Mouse (Mus musculus) neural tube, embryonic 11.5 days (tissue): ENCODE results near the gene St3gal5. TPM values are rescaled to one million over a fixed set of nuclear protein-coding genes. Genes with fewer than 3 reads are reported as not detected.

Experiments used
- ATAC-seq: fragments of 200-750 bp; cut with Nextera tagmentation; 2 replicates; pipeline ENCODE4 v1.8.0; 2017; ENCODE audit warnings: moderate number of reproducible peaks, mild to moderate bottlenecking, moderate TSS enrichment, moderate library complexity; ENCODE audit not compliant: insufficient read depth, low FRiP score, low TSS enrichment
- DNase-seq: peaks from one replicate; pipeline ENCODE4 v3.0.0-alpha.2; 2015; ENCODE audit warnings: low spot score
- H3K27ac ChIP-seq: fragments of 300-500 bp; sonication (generic); 2 replicates; pipeline ENCODE4 v1.5.1; 2014; ENCODE audit warnings: low read depth, mild to moderate bottlenecking, low read length
- H3K27me3 ChIP-seq: fragments of 300-500 bp; sonication (generic); 2 replicates; pipeline ENCODE4 v1.6.1; 2014; ENCODE audit warnings: mild to moderate bottlenecking, low read length, mixed read lengths; ENCODE audit not compliant: control insufficient read depth, insufficient read depth
- H3K36me3 ChIP-seq: fragments of 300-500 bp; sonication (generic); 2 replicates; pipeline ENCODE4 v1.6.1; 2014; ENCODE audit warnings: mild to moderate bottlenecking, low read length, moderate library complexity, mixed read lengths; ENCODE audit not compliant: control insufficient read depth, insufficient read depth
- H3K4me1 ChIP-seq: fragments of 300-500 bp; sonication (generic); 2 replicates; pipeline ENCODE4 v1.6.1; 2014; ENCODE audit warnings: low read length, mixed read lengths; ENCODE audit not compliant: control insufficient read depth, insufficient read depth
- H3K4me2 ChIP-seq: fragments of 300-500 bp; sonication (generic); 2 replicates; pipeline ENCODE4 v1.6.1; 2014; ENCODE audit warnings: low read depth, mild to moderate bottlenecking, moderate library complexity
- H3K4me3 ChIP-seq: fragments of 300-500 bp; sonication (generic); 2 replicates; pipeline ENCODE4 v1.5.1; 2014; ENCODE audit warnings: low read depth, low read length
- H3K9ac ChIP-seq: fragments of 300-500 bp; sonication (generic); 2 replicates; pipeline ENCODE4 v1.6.1; 2014; ENCODE audit warnings: mild to moderate bottlenecking, low read length
- H3K9me3 ChIP-seq: fragments of 300-500 bp; sonication (generic); 2 replicates; pipeline ENCODE4 v1.6.1; 2016; ENCODE audit warnings: low read length; ENCODE audit not compliant: control insufficient read depth
- WGBS: fragments of 180-500 bp; shearing (Covaris S2); extraction: QIAGEN DNeasy Blood & Tissue Kit; methylation state at CpG from one replicate; pipeline ENCODE4 v1.1.7; 2014; 5-methylcytosine and 5-hydroxymethylcytosine counted together
- polyA plus RNA-seq: library from polyadenylated mRNA; unstranded; fragments of >200 nt; fragmentation: Nextera tagmentation; extraction: Ambion mirVana; gene quantifications from 2 replicates; pipeline ENCODE4 v1.2.1, GENCODE M21; 2014

The St3gal5 gene
- polyA plus RNA-seq, 1 experiment from 2014 or later, result 44.6 TPM

DNA sequence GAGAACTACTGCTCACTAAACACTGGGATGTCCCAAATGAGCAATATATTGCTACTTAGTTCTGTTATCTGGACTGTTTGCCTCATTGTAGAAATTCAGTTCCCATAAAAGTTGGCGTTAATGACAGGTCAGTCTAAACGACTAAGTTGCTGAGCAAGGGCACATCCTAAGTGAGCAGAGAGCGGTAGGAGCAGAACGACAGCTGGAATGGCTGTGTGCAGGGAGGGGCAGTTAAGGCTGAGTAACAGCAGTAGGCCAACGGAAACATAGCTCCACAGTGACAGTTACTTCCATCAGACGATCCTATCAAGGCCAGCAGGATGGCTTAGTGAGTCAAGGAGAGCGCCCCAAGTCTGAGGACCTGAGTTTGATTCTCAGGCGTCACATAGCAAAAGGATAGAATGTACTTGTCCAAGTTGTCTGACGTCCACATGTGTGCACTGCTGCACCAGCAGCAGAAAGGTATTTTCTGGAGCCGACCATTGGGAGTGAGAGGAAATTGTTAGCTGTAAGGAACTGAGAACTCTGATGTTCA lies 62.5 kb downstream of the St3gal5 start:
- no peaks in the 10 kb centered on the region for H3K4me1 ChIP-seq
- H3K27ac ChIP-seq, result no peak overlapping the region
- H3K9ac ChIP-seq, result no peak overlapping the region
- H3K27me3 ChIP-seq, result no peaks in the 10 kb centered on the region
- ATAC-seq, result no peak
- WGBS, result 75% methylated on average over 10 of the region's 10 CpGs
- no peak for DNase-seq
- no peak overlapping the region for H3K4me3 ChIP-seq
- no peak overlapping the region for H3K4me2 ChIP-seq
- no peaks in the 10 kb centered on the region for H3K9me3 ChIP-seq
- no peaks in the 10 kb centered on the region for H3K36me3 ChIP-seq

DNA sequence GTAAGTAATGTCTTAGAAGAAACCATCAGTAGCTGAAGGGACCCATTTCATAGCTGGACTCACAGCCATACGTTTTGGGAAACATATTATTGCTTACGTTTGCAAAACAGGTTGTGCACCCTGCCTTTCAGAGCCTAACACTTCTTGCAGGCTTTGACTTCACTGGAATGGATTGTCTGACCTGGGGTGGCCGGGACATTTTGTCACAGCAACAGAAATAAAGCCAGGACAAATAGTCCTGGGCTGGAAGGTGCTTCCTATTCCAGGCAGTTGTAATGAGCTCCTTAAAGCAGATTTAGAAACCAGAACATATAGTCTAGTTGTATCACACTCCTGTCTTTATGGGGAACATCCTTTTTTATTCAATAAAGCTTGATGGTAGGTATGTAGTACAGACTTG lies 63.6 kb downstream of the St3gal5 start:
- H3K9me3 ChIP-seq, result no peaks in the 10 kb centered on the region
- ATAC-seq (no peak), DNase-seq (no peak)
- H3K9ac ChIP-seq, result no peak overlapping the region
- no peaks in the 10 kb centered on the region for H3K4me1 ChIP-seq
- no peak overlapping the region for H3K4me3 ChIP-seq
- no peaks in the 10 kb centered on the region for H3K27me3 ChIP-seq
- WGBS, result 89% methylated on average over 3 of the region's 3 CpGs
- H3K4me2 ChIP-seq, result no peak overlapping the region
- no peak overlapping the region for H3K27ac ChIP-seq
- H3K36me3 ChIP-seq, result no peaks in the 10 kb centered on the region

DNA sequence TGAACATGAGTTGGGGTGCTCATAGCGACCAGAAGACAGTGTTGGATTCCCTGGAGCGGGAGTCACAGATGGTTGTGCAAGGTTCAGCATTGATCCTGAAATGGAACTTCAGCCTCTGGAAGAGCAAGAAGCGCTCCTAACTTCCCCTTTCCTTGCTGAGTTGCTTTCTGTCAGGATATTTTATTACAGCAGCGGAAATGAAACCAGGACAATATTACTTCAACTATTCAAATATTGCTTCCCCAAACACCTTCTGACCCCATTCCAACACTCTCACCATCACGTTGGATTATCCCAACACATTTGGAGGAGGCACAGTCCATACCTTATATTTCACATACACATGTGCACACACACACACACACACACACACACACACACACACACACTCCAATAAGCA lies 64.4 kb downstream of the St3gal5 start:
- Histone ChIP-seq H3K4me2 (no peak overlapping the region), H3K4me3 (no peak overlapping the region), H3K9me3 (no peaks in the 10 kb centered on the region), H3K27me3 (no peaks in the 10 kb centered on the region), H3K9ac (no peak overlapping the region), H3K27ac (no peak overlapping the region), H3K36me3 (no peaks in the 10 kb centered on the region), H3K4me1 (no peaks in the 10 kb centered on the region)
- ATAC-seq (no peak), DNase-seq (no peak)
- WGBS, result 79% methylated on average over 5 of the region's 5 CpGs

DNA sequence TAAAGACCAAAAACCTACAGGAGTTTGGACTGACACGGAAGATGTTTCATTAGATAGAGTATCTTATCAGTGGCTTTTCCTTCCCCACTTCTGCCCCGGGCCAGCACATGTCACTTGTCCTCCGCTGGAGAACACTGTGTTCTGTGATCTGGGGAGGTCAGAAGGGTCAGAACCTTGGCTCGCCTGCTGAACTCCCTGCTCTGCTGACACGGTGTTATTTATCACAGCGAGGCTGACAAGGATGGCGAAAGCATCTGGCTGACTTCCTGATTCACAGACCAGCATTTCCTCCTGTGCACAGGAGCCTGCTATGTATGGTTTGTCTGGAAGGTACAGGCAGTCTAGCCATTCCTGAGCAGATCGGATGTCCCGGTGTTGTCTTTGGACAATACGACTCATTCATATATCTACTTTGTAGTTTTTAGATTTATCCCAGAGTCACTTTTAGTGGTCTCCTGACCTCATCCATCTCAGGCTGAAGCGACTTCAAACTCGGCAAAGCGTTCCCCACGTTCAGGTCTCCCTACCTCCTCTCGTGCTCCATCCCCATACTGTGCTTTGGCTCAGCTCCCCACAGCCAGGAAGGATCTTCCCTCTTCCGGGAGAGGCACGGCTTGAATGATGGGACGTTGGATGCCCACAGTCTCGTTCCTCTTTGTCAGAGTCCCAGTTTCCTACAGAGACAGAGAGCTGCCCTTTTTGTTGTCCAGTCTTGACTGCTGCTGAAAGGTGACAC lies 64.9 kb downstream of the St3gal5 start:
- ATAC-seq (no peak), DNase-seq (no peak)
- Histone ChIP-seq H3K27me3 (no peaks in the 10 kb centered on the region), H3K4me2 (no peak overlapping the region), H3K4me1 (no peaks in the 10 kb centered on the region), H3K27ac (no peak overlapping the region), H3K9me3 (no peaks in the 10 kb centered on the region), H3K36me3 (no peaks in the 10 kb centered on the region), H3K4me3 (no peak overlapping the region), H3K9ac (peak overlapping the region; percentile 10; the same call in 1 of the 2 replicates)
- 41% methylated on average over 19 of the region's 19 CpGs for WGBS

DNA sequence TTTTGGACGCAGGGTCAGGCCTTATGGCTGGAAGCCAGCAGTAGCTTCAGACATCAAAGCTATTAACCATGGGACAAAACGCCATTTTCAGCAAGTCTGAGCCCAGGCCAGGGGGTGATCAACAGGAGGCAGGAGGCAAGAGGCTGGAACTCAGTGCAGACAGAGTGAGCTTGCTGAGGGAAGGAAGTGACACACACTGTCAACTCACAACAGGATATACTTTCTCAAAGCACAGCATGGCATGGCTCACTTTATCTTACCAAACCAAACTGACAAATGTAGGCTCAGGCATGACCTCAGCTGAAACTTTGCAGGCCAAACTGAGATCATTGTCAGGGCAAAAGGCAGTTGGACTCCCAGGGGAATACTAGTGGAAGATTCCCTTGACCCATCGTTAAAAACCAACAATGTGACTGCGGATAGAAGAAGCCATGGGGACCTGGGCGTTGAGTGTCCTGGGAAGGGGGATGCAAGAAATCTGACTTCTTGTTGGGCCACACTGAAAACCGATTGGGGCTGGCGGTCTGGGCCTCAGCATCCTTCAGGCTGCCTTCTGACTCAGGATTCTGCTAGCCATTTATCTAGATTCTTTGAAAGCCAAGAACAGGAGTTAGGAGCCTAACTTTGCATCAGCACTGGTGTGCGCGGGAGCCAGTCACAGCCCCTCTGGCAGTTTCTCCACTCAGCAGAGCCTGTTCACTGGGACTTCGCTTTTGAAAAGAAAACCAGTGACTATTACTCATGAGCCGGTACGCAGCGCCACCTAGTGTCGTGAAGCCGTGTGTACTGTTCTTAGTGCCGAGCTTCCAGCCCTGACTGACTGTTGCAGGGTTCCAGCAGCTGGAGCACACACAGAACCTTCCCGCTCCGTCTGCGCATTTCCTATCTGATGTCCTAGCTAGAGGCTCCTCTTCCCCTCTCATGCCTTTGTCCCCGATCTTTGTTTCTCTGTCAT lies 67.2 kb downstream of the St3gal5 start:
- no peaks in the 10 kb centered on the region for H3K36me3 ChIP-seq
- WGBS, result 19% methylated on average over 20 of the region's 20 CpGs
- no peak overlapping the region for H3K4me3 ChIP-seq
- no peaks in the 10 kb centered on the region for H3K4me1 ChIP-seq
- peak; percentile 78 for ATAC-seq
- no peak overlapping the region for H3K27ac ChIP-seq
- no peaks in the 10 kb centered on the region for H3K9me3 ChIP-seq
- H3K4me2 ChIP-seq, result no peak overlapping the region
- H3K9ac ChIP-seq, result no peak overlapping the region
- DNase-seq, result peak; percentile 93
- no peaks in the 10 kb centered on the region for H3K27me3 ChIP-seq

DNA sequence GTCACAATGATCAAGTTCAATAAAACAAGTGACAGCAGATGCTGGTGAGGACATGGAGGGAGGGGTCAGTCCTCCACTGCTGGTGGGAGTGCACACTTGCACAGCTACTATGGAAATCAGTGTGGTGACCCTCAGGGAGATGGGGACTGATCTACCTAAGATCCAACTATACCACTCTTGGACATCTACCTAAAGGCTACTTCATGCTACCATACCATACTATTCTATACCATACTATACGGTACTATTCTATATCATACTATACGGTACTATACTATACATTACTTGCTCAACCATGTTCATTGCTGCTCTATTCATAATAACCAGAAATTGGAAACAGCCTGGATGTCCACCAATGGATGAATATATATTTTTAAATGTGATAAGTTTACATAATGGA lies 68.5 kb downstream of the St3gal5 start:
- WGBS, result 48% methylated on average over 2 of the region's 2 CpGs
- DNase-seq, result no peak
- ATAC-seq, result no peak
- H3K9me3 ChIP-seq, result no peaks in the 10 kb centered on the region
- H3K4me3 ChIP-seq, result no peak overlapping the region
- H3K27ac ChIP-seq, result no peak overlapping the region
- no peak overlapping the region for H3K4me2 ChIP-seq
- no peak overlapping the region for H3K9ac ChIP-seq
- no peaks in the 10 kb centered on the region for H3K27me3 ChIP-seq
- no peaks in the 10 kb centered on the region for H3K36me3 ChIP-seq
- H3K4me1 ChIP-seq, result no peaks in the 10 kb centered on the region

DNA sequence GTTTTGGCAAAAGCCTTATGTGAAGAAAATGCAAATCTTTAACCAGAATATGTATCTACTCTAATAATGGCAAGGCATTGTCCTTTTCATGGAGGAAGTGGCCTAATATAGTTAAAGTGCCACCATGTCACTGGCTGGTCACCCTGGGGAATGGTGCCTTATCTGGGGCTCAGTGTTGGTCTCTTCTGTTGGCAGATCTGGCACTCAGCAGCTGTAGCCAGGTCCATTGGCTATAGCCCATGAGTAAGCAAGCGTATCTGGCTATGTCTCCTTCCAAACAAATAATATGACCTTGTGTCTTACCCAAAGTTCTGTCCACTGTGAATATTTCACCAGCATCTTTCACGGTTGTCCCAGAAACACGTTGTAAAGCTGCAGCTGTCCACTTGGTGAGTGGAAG lies 74.0 kb downstream of the St3gal5 start:
- Histone ChIP-seq H3K27me3 (no peaks in the 10 kb centered on the region), H3K9ac (no peak overlapping the region), H3K27ac (no peak overlapping the region), H3K4me3 (no peak overlapping the region), H3K4me2 (no peak overlapping the region), H3K4me1 (no peaks in the 10 kb centered on the region), H3K36me3 (no peaks in the 10 kb centered on the region), H3K9me3 (no peaks in the 10 kb centered on the region)
- DNase-seq, result no peak
- WGBS, result 84% methylated on average over 3 of the region's 3 CpGs
- no peak for ATAC-seq

DNA sequence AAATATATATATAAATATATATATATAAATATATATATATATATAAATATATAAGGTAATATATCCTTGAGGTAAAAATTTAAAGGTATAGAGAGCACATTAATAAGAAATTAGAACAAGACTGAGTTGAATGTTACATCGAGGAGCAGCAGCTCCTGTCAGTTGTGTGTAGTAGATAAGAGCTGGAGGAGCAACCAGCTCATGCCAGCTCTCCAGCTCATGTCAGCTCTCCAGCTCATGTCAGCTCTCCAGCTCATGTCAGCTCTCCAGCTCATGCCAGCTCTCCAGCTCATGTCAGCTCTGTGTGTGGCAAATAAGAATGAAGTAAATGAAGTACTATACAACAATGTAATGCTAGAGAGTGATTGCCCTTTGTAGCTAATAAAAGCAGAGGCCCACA lies 76.0 kb downstream of the St3gal5 start:
- WGBS, result 95% methylated on average over 1 of the region's 1 CpGs
- Histone ChIP-seq H3K9me3 (no peaks in the 10 kb centered on the region), H3K4me3 (no peak overlapping the region), H3K36me3 (no peaks in the 10 kb centered on the region), H3K9ac (no peak overlapping the region), H3K4me2 (no peak overlapping the region), H3K4me1 (no peaks in the 10 kb centered on the region), H3K27ac (no peak overlapping the region), H3K27me3 (no peaks in the 10 kb centered on the region)
- no peak for ATAC-seq
- DNase-seq, result no peak
